Mouse (Mus musculus) heart, adult 2 months (tissue): ENCODE measurements around the gene Siglec1.

Experiments used
- CTCF ChIP-seq: fragments of 200-600 bp; IDR thresholded peaks from 2 replicates; pipeline ENCODE4 v1.8.1; 2022; ENCODE audit warnings: antibody characterized with exemption, mild to moderate bottlenecking, moderate library complexity
- POLR2A ChIP-seq: fragments of 200-500 bp; IDR thresholded peaks from 2 replicates; pipeline ENCODE4 v1.6.1; 2011; ENCODE audit warnings: mild to moderate bottlenecking, low read depth, low read length, control low read depth; ENCODE audit not compliant: insufficient read depth

DNA sequence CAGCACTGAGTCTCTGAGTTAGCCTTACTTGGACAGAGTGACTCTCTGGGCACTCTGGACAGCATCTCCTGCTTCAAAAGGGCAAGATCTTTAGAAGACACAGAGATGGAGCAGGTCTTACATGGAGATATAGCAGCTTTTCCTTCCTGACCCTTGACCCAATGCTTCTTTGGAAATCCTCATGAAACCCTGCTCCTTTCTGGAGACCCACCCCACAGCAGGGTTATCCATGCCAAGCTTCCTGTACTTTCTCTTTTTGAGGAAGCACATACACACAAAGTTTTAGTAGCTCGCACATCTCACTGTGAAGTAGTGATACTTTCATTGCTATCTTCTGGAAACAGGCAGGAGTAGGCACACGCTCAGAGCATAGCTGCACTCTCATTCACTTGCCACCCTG is 61.3 kb downstream of the Siglec1 start:
- TF ChIP-seq POLR2A (no peak), CTCF (no peak)
